Mouse (Mus musculus) adrenal gland, postnatal 4 days (tissue): ENCODE measurements at regions not wholly inside any gene's neighbourhood (a gene's known extent, or its start where the extent isn't known, plus 50 kb on each side); places are given as distances from the start of the nearest gene placed in this dataset.

Experiments
- DNase-seq, 2 experiments: peaks; one replicate each; pipeline ENCODE4 v3.0.0; 2021 to 2022; ENCODE audit warnings: low spot score in 2 of 2, mixed read lengths in 2 of 2

DNA sequence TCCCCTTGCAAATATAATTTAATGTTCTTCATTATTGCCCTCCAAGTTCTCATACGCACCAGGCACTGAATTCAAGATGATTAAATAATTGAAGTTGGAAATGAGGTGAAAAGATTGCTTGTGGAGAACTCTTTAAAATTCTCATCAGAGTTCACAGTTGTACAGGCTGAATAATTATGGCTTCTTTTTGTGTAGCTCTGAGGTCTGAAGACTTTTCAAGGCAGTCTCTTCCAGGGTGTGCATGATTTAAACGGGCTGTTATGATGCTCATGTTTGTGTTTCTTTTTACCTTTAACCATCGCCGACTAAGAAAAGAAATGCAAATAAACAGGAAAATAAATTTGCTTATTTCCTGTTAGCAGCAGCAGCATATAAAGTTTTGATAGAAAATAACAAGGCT, 185.3 kb downstream of the Plk2 start:
- DNase-seq = no peak

DNA sequence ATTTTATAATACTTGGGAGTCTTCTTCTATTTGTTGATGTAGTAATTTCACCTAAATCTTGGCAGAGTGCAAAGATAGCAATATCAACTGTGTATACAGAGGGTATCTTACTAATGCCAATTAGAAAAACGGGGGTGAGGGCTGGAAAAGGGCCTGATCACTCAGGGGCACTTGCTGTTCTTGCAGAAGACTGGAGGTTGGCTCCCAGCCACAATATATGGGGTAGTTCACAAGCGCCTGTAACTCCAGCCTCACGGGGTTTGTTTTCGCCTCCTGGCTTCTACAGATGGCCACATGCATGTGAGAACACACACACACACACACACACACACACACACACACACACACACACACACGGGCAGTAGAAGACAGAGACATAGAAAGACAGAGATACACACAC, 185.7 kb downstream of the Plk2 start:
- DNase-seq = no peak

DNA sequence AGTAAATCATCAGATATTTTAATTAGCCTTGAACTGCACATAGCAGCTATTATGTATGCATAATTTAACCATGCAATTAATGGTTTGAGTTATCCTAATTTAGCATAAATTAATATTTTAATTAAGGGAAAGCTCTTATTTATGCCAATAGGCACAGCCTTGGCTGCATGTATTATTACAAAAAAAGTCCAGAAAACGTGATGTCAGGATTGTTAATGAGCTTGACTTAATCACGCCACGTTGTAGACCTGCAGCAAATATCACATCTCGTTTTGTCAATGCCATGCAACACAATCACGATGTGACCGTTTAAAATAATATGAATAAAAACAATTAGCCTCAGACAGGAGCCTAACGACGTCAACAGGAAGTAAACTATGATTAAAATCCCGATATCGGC, 189.9 kb downstream of the Plk2 start:
- no peak for DNase-seq

DNA sequence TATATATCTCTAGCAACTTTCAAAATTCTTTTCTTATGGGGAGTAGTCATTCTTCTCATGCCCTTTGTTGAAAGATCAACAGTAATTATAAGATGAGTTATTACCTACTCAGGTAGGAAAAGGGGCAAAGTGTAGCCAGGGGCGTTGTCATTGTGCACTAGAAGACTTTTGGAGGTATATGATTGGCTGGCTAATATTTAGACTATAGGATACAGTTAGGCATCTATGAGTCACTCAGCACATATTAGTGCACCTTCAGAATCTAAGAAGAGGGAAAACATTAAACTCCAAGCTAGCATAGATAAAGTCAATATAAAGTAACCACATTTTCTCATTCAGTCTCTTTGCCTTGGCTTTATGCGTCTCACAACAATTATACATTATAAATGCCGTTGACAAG, 199.8 kb downstream of the Plk2 start:
- no peak for DNase-seq

- DNase-seq = no peak
These were observed 204.8 kb downstream of the Plk2 start for GRCm38 (mm10) chr13:110599666-110600065.

GRCm38 (mm10) chr13:110600377-110600776, 205.5 kb downstream of the Plk2 start:
- no peak for DNase-seq

DNA sequence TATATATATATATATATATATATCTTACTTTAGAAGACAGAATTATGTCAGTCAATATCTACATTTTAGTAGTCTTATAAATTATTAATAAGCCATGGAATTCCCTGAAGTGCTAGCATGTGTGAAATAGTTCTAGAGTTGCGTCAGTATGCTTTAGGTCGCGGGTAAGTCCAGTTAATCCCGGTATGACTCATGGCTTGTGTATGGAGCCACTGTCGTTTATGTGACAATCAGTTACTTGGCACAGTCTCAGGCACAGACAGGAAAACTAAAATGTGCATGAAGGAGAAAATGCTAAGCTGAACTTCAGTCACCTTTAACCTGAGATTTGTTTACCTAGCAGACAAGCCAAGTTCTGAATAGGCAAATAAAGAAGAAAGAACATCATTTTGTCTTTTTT, 206.5 kb downstream of the Plk2 start:
- DNase-seq = no peak

DNA sequence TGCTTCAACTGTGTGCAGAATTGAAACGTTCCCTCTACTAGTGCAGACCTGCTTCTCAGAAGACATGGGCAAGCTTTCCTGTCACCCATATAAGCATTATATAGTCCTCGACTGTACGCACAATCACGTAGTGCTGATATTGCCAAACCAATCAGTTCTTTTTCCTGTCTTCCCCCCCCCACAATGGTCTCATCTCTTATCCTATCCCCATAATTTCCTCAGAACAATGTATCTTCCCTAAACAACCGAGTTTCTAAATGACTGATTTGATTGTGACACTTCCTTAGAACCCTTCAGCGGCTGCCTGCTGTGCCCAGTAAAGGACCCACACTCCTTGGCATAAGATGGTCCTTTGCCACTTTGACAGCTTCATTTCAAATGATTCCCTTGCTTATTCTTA, 207.0 kb downstream of the Plk2 start:
- DNase-seq = no peak

- no peak for DNase-seq
These were observed 208.0 kb downstream of the Plk2 start for GRCm38 (mm10) chr13:110602894-110603293.

DNA sequence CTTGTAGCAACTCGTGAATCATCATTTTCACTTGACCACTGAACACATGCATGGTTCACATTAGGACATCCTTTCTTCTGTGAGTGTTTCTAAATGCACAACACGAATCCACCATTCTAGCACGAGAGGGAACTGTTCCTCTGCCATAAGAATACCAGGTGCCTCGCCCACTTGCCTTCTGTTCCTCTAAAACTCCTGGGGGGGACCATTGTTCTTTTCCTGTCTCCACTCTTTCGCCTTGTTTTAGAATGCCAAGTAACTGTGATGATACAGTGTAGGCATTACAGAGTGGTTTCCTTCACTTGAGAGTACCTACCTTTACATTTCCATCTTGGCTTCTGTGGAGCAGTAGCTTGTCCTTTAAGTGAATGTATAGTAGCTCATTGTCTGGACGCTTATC, 224.2 kb downstream of the Plk2 start:
- no peak for DNase-seq

GRCm38 (mm10) chr13:110627136-110627535, 232.3 kb downstream of the Plk2 start:
- no peak for DNase-seq

GRCm38 (mm10) chr13:110627732-110628131, 232.9 kb downstream of the Plk2 start:
- DNase-seq = no peak

DNA sequence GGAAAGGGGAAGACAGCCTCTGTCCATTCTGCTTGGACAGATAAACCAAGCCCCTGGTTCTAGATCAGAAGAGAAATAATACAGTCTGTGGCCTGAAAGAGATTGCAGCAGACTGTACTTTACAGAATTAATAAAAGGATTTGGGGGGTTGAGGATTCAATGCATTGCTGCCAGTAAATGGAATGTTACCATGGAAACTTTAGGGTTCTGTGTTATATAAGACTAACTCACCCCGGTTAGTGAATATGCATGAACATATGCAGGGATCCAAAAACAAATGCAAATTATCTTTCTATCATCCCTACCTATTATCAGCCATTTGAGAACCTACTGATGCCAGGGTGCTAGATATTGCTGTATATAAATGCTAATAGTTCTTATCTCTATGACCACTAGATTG, 233.4 kb downstream of the Plk2 start:
- DNase-seq = no peak

GRCm38 (mm10) chr13:110633261-110633781, 238.5 kb downstream of the Plk2 start:
- no peak for DNase-seq

DNA sequence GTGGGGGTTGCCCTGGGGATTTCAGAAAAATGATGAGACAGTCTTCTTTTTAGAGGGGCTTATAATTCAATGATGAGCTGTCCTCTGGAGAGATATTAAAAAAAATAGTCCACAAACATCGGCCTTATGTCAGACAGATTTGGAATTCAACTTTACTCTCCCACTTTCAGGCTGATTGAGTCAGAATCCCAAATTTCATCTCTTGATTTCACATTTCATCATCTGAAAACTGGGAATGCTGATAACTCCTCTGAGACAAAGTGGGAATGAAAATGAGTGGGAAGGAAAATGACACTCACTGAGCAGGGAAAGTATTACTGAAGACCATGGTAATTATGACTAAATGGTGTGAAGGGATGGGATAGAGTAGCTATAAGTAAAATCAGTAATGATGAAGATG, 239.1 kb downstream of the Plk2 start:
- no peak for DNase-seq

- no peak for DNase-seq
These were observed 247.9 kb downstream of the Plk2 start for GRCm38 (mm10) chr13:110642792-110643191.

DNA sequence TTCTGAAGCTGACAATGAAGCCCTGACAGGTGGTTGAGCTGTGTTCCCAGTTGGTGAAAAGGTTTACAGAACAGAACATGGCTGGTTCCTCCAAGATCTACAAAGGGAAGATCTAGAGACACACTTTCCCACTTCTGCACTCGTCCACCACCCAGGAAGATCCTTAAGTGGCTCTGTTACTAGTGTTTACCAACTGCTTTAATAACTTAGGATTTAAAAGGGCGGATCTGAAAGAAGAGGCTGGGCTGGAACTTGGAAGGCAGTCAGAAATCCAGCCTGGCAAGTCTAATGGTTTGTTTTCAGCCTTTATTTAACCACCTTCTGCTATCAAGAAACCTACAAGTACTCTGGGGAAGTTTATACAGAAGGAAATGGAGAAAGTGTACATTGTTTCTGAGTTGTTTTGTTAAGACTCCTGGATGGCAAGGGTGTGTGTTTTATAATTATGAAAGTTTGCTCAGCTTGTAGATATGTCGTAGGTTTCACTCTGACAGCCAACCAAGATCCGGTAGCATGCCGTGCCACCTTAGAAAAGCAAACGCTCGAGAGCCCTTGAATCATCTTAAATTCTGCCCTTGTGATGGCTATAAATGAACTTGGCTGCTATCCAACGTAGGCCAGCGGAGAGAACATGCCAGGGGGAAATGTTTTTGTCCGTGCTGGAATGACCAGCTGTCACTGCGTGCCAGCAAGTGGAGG, 248.5 kb downstream of the Plk2 start:
- peak in 1 of 2 experiments; percentile 6 for DNase-seq

GRCm38 (mm10) chr13:110643897-110644213, 249.0 kb downstream of the Plk2 start:
- DNase-seq = no peak

DNA sequence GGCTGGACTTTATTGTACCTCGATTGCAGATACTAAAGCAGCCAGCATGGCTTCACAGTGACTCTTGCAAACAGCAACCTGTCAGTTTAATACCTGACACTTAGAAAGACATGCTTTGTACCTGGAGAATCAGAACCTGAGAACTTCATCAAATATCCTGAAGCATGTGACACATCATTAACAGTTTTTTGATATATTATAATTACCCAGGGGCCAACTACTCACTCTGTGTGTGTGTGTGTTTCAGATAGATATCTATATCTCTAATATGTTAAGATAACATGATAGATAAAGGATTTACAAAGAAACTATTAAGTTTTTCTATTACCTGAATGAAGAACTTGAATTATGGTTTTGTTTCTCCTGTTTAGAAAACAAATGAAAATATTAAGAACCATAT, 254.5 kb downstream of the Plk2 start:
- DNase-seq = no peak

- DNase-seq = no peak
These were observed 255.1 kb downstream of the Plk2 start for GRCm38 (mm10) chr13:110649870-110650497.

GRCm38 (mm10) chr13:110652201-110652600, 257.4 kb downstream of the Plk2 start:
- DNase-seq = no peak

GRCm38 (mm10) chr13:110665073-110665800, 270.4 kb downstream of the Plk2 start:
- no peak for DNase-seq
